ENCODE assay signal across 18 mouse cellular contexts in genomic region chr10:77448209-77448608, GRCm38 (mm10). TPM values are rescaled to one million over a fixed set of nuclear protein-coding genes. Genes with fewer than 3 reads are reported as not detected.
DNase-seq lines count a peak whose midpoint lies in the region; ATAC-seq lines count a peak whose summit lies in the region.
"Had no signal": no experiment of that assay in that cellular context is flagged by ENCODE, and none has a peak within 500 bp of the region (broad histone marks: within the 10 kb centered on the region; RNA-seq: fewer than 3 reads in every experiment).

No protein-coding gene starts in this region.

- 68% methylated on average over 7 of the region's 7 CpGs for WGBS in heart, embryonic 12.5 days
- WGBS in embryonic facial prominence, embryonic 10.5 days = 83% methylated on average over 7 of the region's 7 CpGs

- H3K27me3 ChIP-seq in heart, embryonic 12.5 days (replicated peaks) = no peaks in the 10 kb centered on the region
- no peaks in the 10 kb centered on the region for H3K27me3 ChIP-seq in embryonic facial prominence, embryonic 10.5 days (replicated peaks; ENCODE audit: low read depth, poor library complexity, severe bottlenecking)
- H3K27me3 ChIP-seq: forebrain, embryonic 13.5 days; neural tube, embryonic 12.5 days had no signal

- H3K36me3 ChIP-seq in heart, embryonic 12.5 days = 0 out of 2 replicates have a peak, but pooled peaks cover 2% of the 10 kb centered on the region
- no peaks in the 10 kb centered on the region for H3K36me3 ChIP-seq in embryonic facial prominence, embryonic 10.5 days (replicated peaks)
- H3K36me3 ChIP-seq: neural tube, embryonic 12.5 days had no signal

- no peaks in the 10 kb centered on the region; the same call in 1 of the 2 replicates for H3K9me3 ChIP-seq in heart, embryonic 12.5 days (replicated peaks)
- H3K9me3 ChIP-seq in embryonic facial prominence, embryonic 10.5 days = peaks cover 5% of the 10 kb centered on the region; the same call in 1 of the 2 replicates
- H3K9me3 ChIP-seq: forebrain, embryonic 13.5 days had no signal

- ATAC-seq in heart, embryonic 12.5 days (ENCODE audit: insufficient number of reproducible peaks, low FRiP score) = no peak
- ATAC-seq: forebrain, embryonic 13.5 days; hindbrain, postnatal 0 days had no signal

- peak; percentile 57 to 59 for DNase-seq in cerebellum, postnatal 25 days
- no peak for DNase-seq in cerebellum, adult 11 months
- no peak for DNase-seq in heart, adult 8-10 months (ENCODE audit: low spot score)
- DNase-seq in embryonic facial prominence, embryonic 10.5 days (ENCODE audit: low spot score) = no peak
- peak; percentile 31 to 41 for DNase-seq in heart, postnatal 10 days
- no peak for DNase-seq in urinary bladder, postnatal 36 days (ENCODE audit: low spot score in 2 of 2)
- DNase-seq in ovary, adult 18-20 months (ENCODE audit: low spot score) = no peak
- DNase-seq: adrenal gland, postnatal 10 days; kidney, adult 11 months; right cerebral cortex, postnatal 4 days; thymus, postnatal 4 days had no signal

- peak overlapping the region; percentile 86 for H3K27ac ChIP-seq in heart, embryonic 12.5 days (ENCODE audit: poor library complexity, severe bottlenecking)
- H3K27ac ChIP-seq in embryonic facial prominence, embryonic 10.5 days (replicated peaks) = peak overlapping the region; percentile 52
- H3K27ac ChIP-seq: forebrain, embryonic 13.5 days; hindbrain, postnatal 0 days; kidney, postnatal 0 days; layer of hippocampus, adult 2 months; liver, embryonic 14.5 days; neural tube, embryonic 12.5 days had no signal

- peaks cover 45% of the 10 kb centered on the region for H3K4me1 ChIP-seq in heart, embryonic 12.5 days (replicated peaks)
- H3K4me1 ChIP-seq in embryonic facial prominence, embryonic 10.5 days = peaks cover 36% of the 10 kb centered on the region
- H3K4me1 ChIP-seq: forebrain, embryonic 13.5 days; neural tube, embryonic 12.5 days had no signal

- H3K4me2 ChIP-seq in heart, embryonic 12.5 days = peak overlapping the region; percentile 60; the same call in 1 of the 2 replicates
- H3K4me2 ChIP-seq: forebrain, embryonic 13.5 days; neural tube, embryonic 12.5 days had no signal

- intact Hi-C loops in heart, postnatal 10 days (cut with DNase I) = loop anchor here (2.0 kb wide), 1 partner anchor 29 kb away; the partner anchor contains the start of gene Adarb1

- H3K9ac ChIP-seq in heart, embryonic 12.5 days = no peak overlapping the region
- H3K9ac ChIP-seq: liver, embryonic 14.5 days; neural tube, embryonic 12.5 days had no signal

- no peak overlapping the region for H3K4me3 ChIP-seq in heart, embryonic 12.5 days
- no peak overlapping the region for H3K4me3 ChIP-seq in embryonic facial prominence, embryonic 10.5 days
- H3K4me3 ChIP-seq: forebrain, embryonic 13.5 days; layer of hippocampus, adult 2 months; neural tube, embryonic 12.5 days had no signal

RNA-seq across cellular contexts. Expression of gene Adarb1, which starts 30.1 kb away (rescaled TPM):
- 13.3 and 14.2 TPM in 2 replicates for polyA plus RNA-seq in heart, embryonic 12.5 days (2016; fragmentation: Nextera tagmentation; extraction: Ambion mirVana)
- total RNA-seq in heart, adult 8-10 months (2022) = 10 to 100 TPM; 12.4 to 17.7 (median 16.4) TPM
- polyA plus RNA-seq in embryonic facial prominence, embryonic 10.5 days (2016; fragmentation: Nextera tagmentation; extraction: Ambion mirVana) = 5.1 and 6.8 TPM in 2 replicates
- total RNA-seq in heart, postnatal 10 days (2021) = 10 to 100 TPM; 19.4 to 27.4 TPM

Comparison
In these comparisons a context has a peak if more than half of its experiments do, and no peak if none do; other contexts are left out.
1. DNase-seq: peak in cerebellum, postnatal 25 days (2 of 2) and heart, postnatal 10 days (2 of 2); none in cerebellum, adult 11 months (single experiment), heart, adult 8-10 months (single experiment), embryonic facial prominence, embryonic 10.5 days (single experiment), urinary bladder, postnatal 36 days (0 of 2) and ovary, adult 18-20 months (single experiment).